Mouse (Mus musculus) stomach, postnatal 0 days (tissue): ENCODE data around the gene Net1.
"Not testable (repeated sequence)": the region's sequence is repeated elsewhere in the genome, so short reads cannot be mapped to it uniquely, and the experiment has no call there.

Source experiments
- CTCF ChIP-seq: IDR thresholded peaks from 2 replicates; pipeline ENCODE4 v1.5.1; 2016; ENCODE audit warnings: antibody characterized with exemption, low read depth, mild to moderate bottlenecking, moderate library complexity
- EP300 ChIP-seq: optimal IDR thresholded peaks from 2 replicates; pipeline ENCODE3; 2016; ENCODE audit warnings: antibody characterized with exemption

- not testable (repeated sequence) for TF ChIP-seq CTCF, EP300
Observed at GRCm38 (mm10) chr13:3898202-3898601, 19.8 kb downstream of the Net1 start.
